Mouse (Mus musculus): ENCODE results near the gene Mast2.

DNA sequence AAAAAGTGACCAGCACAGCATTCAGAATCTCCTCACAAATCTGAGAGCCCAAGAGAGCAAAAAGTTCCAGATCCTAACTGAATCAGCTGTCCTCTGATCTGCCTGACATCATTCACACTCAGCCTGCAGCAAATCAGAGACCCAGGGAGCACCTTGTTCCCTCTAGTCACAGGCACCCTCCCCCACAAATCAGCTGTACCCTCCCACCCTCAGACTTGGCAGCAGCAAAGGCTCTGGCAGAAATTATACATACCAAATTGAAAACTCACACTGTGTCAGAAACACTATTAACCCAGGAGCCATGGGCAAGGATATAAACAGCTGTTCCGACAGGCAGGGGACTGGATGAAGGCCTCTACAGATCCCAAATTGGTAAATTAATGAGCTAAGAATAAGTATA, 92.3 kb downstream of the Mast2 start:
- TF ChIP-seq POLR2A (IDR thresholded peaks at IDR 0.05; ENCODE audit: borderline replicate concordance, extremely low read depth, low read depth, low read length), result no peak
- TF ChIP-seq CTCF (IDR thresholded peaks at IDR 0.05; ENCODE audit: insufficient read depth, low read length), result no peak

Measured in lung, adult 2 months (tissue).